Mouse (Mus musculus): ENCODE results near the gene Ttll2. TPM values are rescaled to one million over a fixed set of nuclear protein-coding genes. Genes with fewer than 3 reads are reported as not detected.

Ttll2 gene
- polyA plus RNA-seq (2015; fragmentation: Nextera tagmentation; extraction: Ambion mirVana) = not detected in 2 replicates

DNA sequence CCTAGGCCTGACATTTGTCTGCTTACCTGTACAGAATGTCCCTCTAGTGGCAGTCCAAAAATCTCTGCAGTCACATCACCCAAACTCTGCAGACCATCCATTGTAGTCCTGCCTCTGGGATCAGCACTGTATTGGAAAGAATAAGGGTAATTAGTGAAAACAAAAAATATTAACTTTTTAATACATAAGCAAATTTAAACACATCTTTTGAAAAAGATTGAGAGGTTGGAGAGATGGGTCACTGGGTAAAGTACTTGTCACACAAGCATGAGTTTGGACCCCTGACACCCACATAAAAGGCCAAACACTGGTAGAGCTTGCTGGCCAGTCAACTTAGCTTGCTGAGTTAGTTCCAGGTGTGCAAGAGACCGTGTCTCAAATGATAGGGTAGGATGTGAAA is at the start of gene Ttll2:
Ttll2 (minus strand) TSS at position 101 of the 400 bp plus-strand sequence.

DNA sequence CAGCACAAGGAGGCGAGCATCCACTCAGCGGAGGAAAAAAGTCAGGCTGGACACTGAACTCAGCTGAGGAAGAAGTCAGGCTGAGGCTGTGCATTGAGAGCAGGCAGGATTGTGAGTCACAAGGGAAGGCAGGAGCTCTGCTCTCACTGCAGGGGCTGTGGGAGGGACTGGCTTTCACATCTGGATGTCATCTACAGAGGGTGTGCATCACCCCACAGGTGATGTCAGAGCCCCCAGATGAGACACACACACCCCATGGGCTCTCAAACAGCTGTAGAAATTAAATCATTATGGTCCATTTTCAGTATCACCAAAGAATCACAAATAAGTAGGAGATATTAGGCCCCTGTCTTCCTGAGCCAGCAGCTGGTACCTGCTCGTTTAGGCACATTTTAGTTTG is 32.9 kb upstream of the Ttll2 start, which contains the start of gene Unc93a2:
Unc93a2 (minus strand) TSS at position 101 of the 400 bp plus-strand sequence.

DNA sequence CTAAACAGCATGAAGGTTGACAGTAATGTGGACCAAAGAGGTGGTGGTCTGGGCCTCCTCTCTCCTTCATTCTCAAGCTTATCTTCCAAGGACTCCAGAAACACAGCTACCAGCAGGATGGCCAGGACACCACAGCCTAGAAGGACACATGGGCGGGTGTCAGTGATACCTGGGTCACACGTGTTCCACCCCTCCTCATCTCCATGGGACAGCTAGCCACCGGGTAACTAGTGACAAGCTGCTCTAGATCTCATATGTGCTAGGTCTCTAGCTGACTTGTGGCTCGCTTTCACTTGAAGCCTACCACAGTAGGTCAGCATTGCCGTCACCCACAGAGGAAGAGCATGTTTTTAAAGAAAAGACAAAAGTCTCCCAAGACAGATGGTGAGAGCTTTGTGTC is 19.4 kb upstream of the Ttll2 start, which contains the start of gene Gm49630:
Gm49630 (minus strand) TSS at position 101 of the 400 bp plus-strand sequence.

DNA sequence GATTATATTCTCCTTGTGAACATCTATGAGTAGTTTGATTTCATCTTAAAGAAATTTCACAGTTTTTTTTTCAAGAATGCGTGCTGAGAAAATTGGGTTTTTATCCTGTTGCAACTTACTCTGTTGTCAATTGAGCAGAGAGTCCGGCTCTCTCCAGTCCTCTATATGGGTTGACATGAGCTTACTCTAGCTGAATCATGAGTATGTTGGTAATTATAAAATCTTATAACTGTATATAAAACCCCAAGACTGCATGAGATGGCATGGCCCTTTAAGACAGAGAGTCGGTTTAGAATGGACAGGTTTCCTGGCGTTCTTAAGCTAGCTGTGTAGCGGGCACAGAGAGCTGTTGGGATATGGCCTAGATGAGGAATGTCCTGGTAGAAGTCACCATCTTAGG is 28.1 kb downstream of the Ttll2 start, which contains the start of gene Tcp10a:
Tcp10a (plus strand) TSS at position 301 of the 400 bp plus-strand sequence.

Other genes with a start within 250 kb of the Ttll2 start
- gene Rps6ka2, start 182.6 kb downstream of the Ttll2 start, polyA plus RNA-seq (2015; fragmentation: Nextera tagmentation; extraction: Ambion mirVana) = 2.7 and 3.6 TPM in 2 replicates
- not detected in 2 replicates for gene Tcp10a, start 28.1 kb downstream of the Ttll2 start, polyA plus RNA-seq (2015; fragmentation: Nextera tagmentation; extraction: Ambion mirVana)
- not detected in 2 replicates for gene Gm49630, start 19.3 kb upstream of the Ttll2 start, polyA plus RNA-seq (2015; fragmentation: Nextera tagmentation; extraction: Ambion mirVana)
- not detected in 2 replicates for gene Unc93a2, start 32.8 kb upstream of the Ttll2 start, polyA plus RNA-seq (2015; fragmentation: Nextera tagmentation; extraction: Ambion mirVana)